In genomic region chr15:99826210-99826888, GRCm38 (mm10) we compare ENCODE assay signal across 22 mouse cellular contexts. TPM values are rescaled to one million over a fixed set of nuclear protein-coding genes. Genes with fewer than 3 reads are reported as not detected.
A peak's percentile ranks its signal among the peaks of the same experiment; 100 is the strongest.
DNase-seq lines count a peak whose midpoint lies in the region; ATAC-seq and TF ChIP-seq lines count a peak whose summit lies in the region.
"Had no signal": no experiment of that assay in that cellular context is flagged by ENCODE, and none has a peak within 500 bp of the region (broad histone marks: within the 10 kb centered on the region; RNA-seq: fewer than 3 reads in every experiment).

No protein-coding gene starts in this region.

- WGBS in hindbrain, embryonic 12.5 days: 49% methylated on average over 8 of the region's 8 CpGs
- WGBS in hindbrain, postnatal 0 days: 52% methylated on average over 8 of the region's 8 CpGs
- 59% methylated on average over 8 of the region's 8 CpGs for WGBS in neural tube, embryonic 12.5 days
- WGBS in forebrain, postnatal 0 days: 31% methylated on average over 8 of the region's 8 CpGs

- no peak overlapping the region for H3K4me2 ChIP-seq in hindbrain, embryonic 12.5 days (replicated peaks)
- H3K4me2 ChIP-seq in hindbrain, postnatal 0 days (ENCODE audit: low read depth, low read length): no peak overlapping the region
- H3K4me2 ChIP-seq in neural tube, embryonic 12.5 days (replicated peaks): no peak overlapping the region
- H3K4me2 ChIP-seq in forebrain, postnatal 0 days (ENCODE audit: low read depth): no peak overlapping the region
- H3K4me2 ChIP-seq: embryonic facial prominence, embryonic 13.5 days; heart, embryonic 12.5 days had no signal

- no peak for ATAC-seq in hindbrain, embryonic 12.5 days (ENCODE audit: low FRiP score)
- ATAC-seq in hindbrain, postnatal 0 days: no peak
- 0 out of 2 replicates have a peak, but pooled peaks have one; percentile 21 for ATAC-seq in neural tube, embryonic 12.5 days (ENCODE audit: low FRiP score, low read depth)
- peak; percentile 73 for ATAC-seq in forebrain, postnatal 0 days
- ATAC-seq: inflammation-experienced regulatory T-cells, adult 6 months had no signal

- H3K27ac ChIP-seq in hindbrain, embryonic 12.5 days: 0 out of 2 replicates have a peak overlapping the region, but pooled peaks have one; percentile 52
- H3K27ac ChIP-seq in hindbrain, postnatal 0 days: no peak overlapping the region; the same call in 1 of the 2 replicates
- H3K27ac ChIP-seq in neural tube, embryonic 12.5 days: no peak overlapping the region
- peak overlapping the region; percentile 45; the same call in 1 of the 2 replicates for H3K27ac ChIP-seq in forebrain, postnatal 0 days (ENCODE audit: low read depth, low read length)
- H3K27ac ChIP-seq: embryonic facial prominence, embryonic 13.5 days; hindbrain, embryonic 10.5 days; kidney, postnatal 0 days; macrophage had no signal

- H3K4me1 ChIP-seq in hindbrain, embryonic 12.5 days: peaks cover 2% of the 10 kb centered on the region; the same call in 1 of the 2 replicates
- H3K4me1 ChIP-seq in hindbrain, postnatal 0 days (ENCODE audit: insufficient read depth, low read length): no peaks in the 10 kb centered on the region
- H3K4me1 ChIP-seq in neural tube, embryonic 12.5 days: no peaks in the 10 kb centered on the region
- H3K4me1 ChIP-seq in forebrain, postnatal 0 days (ENCODE audit: insufficient read depth): no peaks in the 10 kb centered on the region

- TF ChIP-seq CTCF in hindbrain, postnatal 0 days (IDR thresholded peaks at IDR 0.05; ENCODE audit: low read depth): no peak
- no peak for TF ChIP-seq CTCF in forebrain, postnatal 0 days (IDR thresholded peaks at IDR 0.05; ENCODE audit: low read depth)

- H3K27me3 ChIP-seq in hindbrain, embryonic 12.5 days: no peaks in the 10 kb centered on the region
- H3K27me3 ChIP-seq in hindbrain, postnatal 0 days (ENCODE audit: insufficient read depth, low read length): no peaks in the 10 kb centered on the region
- H3K27me3 ChIP-seq in neural tube, embryonic 12.5 days (replicated peaks): no peaks in the 10 kb centered on the region
- no peaks in the 10 kb centered on the region for H3K27me3 ChIP-seq in forebrain, postnatal 0 days (ENCODE audit: insufficient read depth, low read length)
- H3K27me3 ChIP-seq: embryonic facial prominence, embryonic 13.5 days; heart, embryonic 12.5 days had no signal

- no peak overlapping the region for H3K4me3 ChIP-seq in hindbrain, embryonic 12.5 days
- H3K4me3 ChIP-seq in hindbrain, postnatal 0 days (ENCODE audit: low read length): no peak overlapping the region
- H3K4me3 ChIP-seq in neural tube, embryonic 12.5 days: no peak overlapping the region
- H3K4me3 ChIP-seq in forebrain, postnatal 0 days (ENCODE audit: low read depth, low read length): no peak overlapping the region
- H3K4me3 ChIP-seq: embryonic facial prominence, embryonic 13.5 days; erythroblast, embryonic 14.5 days; heart, embryonic 12.5 days; hindbrain, embryonic 10.5 days had no signal

- no peaks in the 10 kb centered on the region for H3K9me3 ChIP-seq in hindbrain, embryonic 12.5 days (replicated peaks)
- no peaks in the 10 kb centered on the region for H3K9me3 ChIP-seq in hindbrain, postnatal 0 days (ENCODE audit: low read length)
- H3K9me3 ChIP-seq in neural tube, embryonic 12.5 days: no peaks in the 10 kb centered on the region
- no peaks in the 10 kb centered on the region for H3K9me3 ChIP-seq in forebrain, postnatal 0 days (ENCODE audit: low read length)
- H3K9me3 ChIP-seq: embryonic facial prominence, embryonic 13.5 days; heart, embryonic 12.5 days; hindbrain, embryonic 10.5 days had no signal

- no peak overlapping the region for H3K9ac ChIP-seq in hindbrain, embryonic 12.5 days
- no peak overlapping the region for H3K9ac ChIP-seq in hindbrain, postnatal 0 days (replicated peaks; ENCODE audit: low read length)
- no peak overlapping the region for H3K9ac ChIP-seq in neural tube, embryonic 12.5 days
- H3K9ac ChIP-seq in forebrain, postnatal 0 days: no peak overlapping the region
- H3K9ac ChIP-seq: embryonic facial prominence, embryonic 13.5 days; heart, embryonic 12.5 days had no signal

- no peak for DNase-seq in hindbrain, postnatal 0 days (ENCODE audit: low spot score)
- DNase-seq in neural tube, embryonic 10.5 days (ENCODE audit: extremely low spot score, low spot score): no peak
- DNase-seq in forebrain, postnatal 0 days: peak; percentile 46
- no peak for DNase-seq in T-cell, adult 2 months (ENCODE audit: low spot score)
- DNase-seq in adrenal gland, postnatal 25 days: no peak
- DNase-seq: cerebellum, adult 18-20 months; cerebellum, postnatal 25 days; heart, adult 18-20 months; heart, postnatal 10 days; kidney, adult 18-20 months; left cerebral cortex, postnatal 4 days; right cerebral cortex, adult 18-20 months; thymus, adult 2 months had no signal

- H3K36me3 ChIP-seq in hindbrain, embryonic 12.5 days: no peaks in the 10 kb centered on the region
- H3K36me3 ChIP-seq in hindbrain, postnatal 0 days (ENCODE audit: insufficient read depth, low read length): no peaks in the 10 kb centered on the region
- H3K36me3 ChIP-seq in neural tube, embryonic 12.5 days: no peaks in the 10 kb centered on the region
- H3K36me3 ChIP-seq in forebrain, postnatal 0 days (ENCODE audit: insufficient read depth): no peaks in the 10 kb centered on the region
- H3K36me3 ChIP-seq: embryonic facial prominence, embryonic 13.5 days; heart, embryonic 12.5 days; hindbrain, embryonic 10.5 days had no signal

RNA-seq across cellular contexts. Expression of gene Lima1, which starts 48.9 kb away (rescaled TPM):
- 36.1 and 44.3 TPM in 2 replicates for polyA plus RNA-seq in hindbrain, embryonic 12.5 days (2016; fragmentation: Nextera tagmentation; extraction: Ambion mirVana)
- total RNA-seq in hindbrain, postnatal 0 days (2014; rRNA removed): 5.8 and 6.9 TPM in 2 replicates
- polyA plus RNA-seq in hindbrain, postnatal 0 days (2015; fragmentation: Nextera tagmentation; extraction: Ambion mirVana): 8.0 and 10.4 TPM in 2 replicates
- 31.2 and 35.5 TPM in 2 replicates for polyA plus RNA-seq in neural tube, embryonic 12.5 days (2016; fragmentation: Nextera tagmentation; extraction: Ambion mirVana)
- 9.7 and 12.5 TPM in 2 replicates for total RNA-seq in forebrain, postnatal 0 days (2014; rRNA removed)
- polyA plus RNA-seq in forebrain, postnatal 0 days (2015; fragmentation: Nextera tagmentation; extraction: Ambion mirVana): 8.5 and 11.8 TPM in 2 replicates
- 40.3 and 42.4 TPM in 2 replicates for total RNA-seq in adrenal gland, postnatal 25 days (2021)

RNA-seq across cellular contexts. Expression of gene Cers5, which starts 53.7 kb away (rescaled TPM):
- polyA plus RNA-seq in hindbrain, embryonic 12.5 days (2016; fragmentation: Nextera tagmentation; extraction: Ambion mirVana): 66.8 and 69.3 TPM in 2 replicates
- 92.8 and 105 TPM in 2 replicates for total RNA-seq in hindbrain, postnatal 0 days (2014; rRNA removed)
- polyA plus RNA-seq in hindbrain, postnatal 0 days (2015; fragmentation: Nextera tagmentation; extraction: Ambion mirVana): 73.0 and 73.9 TPM in 2 replicates
- 65.6 and 67.3 TPM in 2 replicates for polyA plus RNA-seq in neural tube, embryonic 12.5 days (2016; fragmentation: Nextera tagmentation; extraction: Ambion mirVana)
- total RNA-seq in forebrain, postnatal 0 days (2014; rRNA removed): 95.7 and 99.2 TPM in 2 replicates
- polyA plus RNA-seq in forebrain, postnatal 0 days (2015; fragmentation: Nextera tagmentation; extraction: Ambion mirVana): 69.5 and 76.8 TPM in 2 replicates
- total RNA-seq in adrenal gland, postnatal 25 days (2021): 47.5 and 61.7 TPM in 2 replicates

Comparison
In these comparisons a context has a peak if more than half of its experiments do, and no peak if none do; other contexts are left out.
1. H3K27ac ChIP-seq: peak in hindbrain, embryonic 12.5 days (single experiment) and forebrain, postnatal 0 days (single experiment); none in hindbrain, postnatal 0 days (single experiment) and neural tube, embryonic 12.5 days (single experiment).
2. ATAC-seq: peak in neural tube, embryonic 12.5 days (single experiment) and forebrain, postnatal 0 days (single experiment); none in hindbrain, embryonic 12.5 days (single experiment) and hindbrain, postnatal 0 days (single experiment).